Mouse (Mus musculus) cortical plate, adult 2 months (tissue): Measurements from ENCODE around the gene Cks1b. TPM values are rescaled to one million over a fixed set of nuclear protein-coding genes. Genes with fewer than 3 reads are reported as not detected.
A peak's percentile ranks its signal among the peaks of the same experiment; 100 is the strongest.
"Not testable (repeated sequence)": the region's sequence is repeated elsewhere in the genome, so short reads cannot be mapped to it uniquely, and the experiment has no call there.

Experiments used
- H3K27ac ChIP-seq: fragments of 200-500 bp; 2 replicates; pipeline ENCODE4 v1.5.1; 2012; ENCODE audit warnings: low read length, control low read depth, inconsistent platforms; ENCODE audit not compliant: insufficient read depth
- H3K4me1 ChIP-seq: fragments of 200-500 bp; 2 replicates; pipeline ENCODE4 v1.6.1; 2011; ENCODE audit warnings: low read length; ENCODE audit not compliant: control insufficient read depth, insufficient read depth
- H3K4me3 ChIP-seq: fragments of 200-500 bp; 2 replicates; pipeline ENCODE4 v1.5.1; 2011; ENCODE audit warnings: mild to moderate bottlenecking, low read length, control low read depth; ENCODE audit not compliant: insufficient read depth
- CTCF ChIP-seq: fragments of 200-500 bp; IDR thresholded peaks from 2 replicates; pipeline ENCODE4 v1.5.1; 2011; ENCODE audit warnings: mild to moderate bottlenecking, control low read depth, low read length; ENCODE audit not compliant: insufficient read depth; ENCODE audit errors: extremely low read depth
- POLR2A ChIP-seq: fragments of 200-500 bp; IDR thresholded peaks from 2 replicates; pipeline ENCODE4 v1.6.1; 2011; ENCODE audit warnings: mild to moderate bottlenecking, low read length, control low read depth; ENCODE audit not compliant: insufficient read depth; ENCODE audit errors: extremely low read depth
- polyA plus RNA-seq: library from polyadenylated mRNA; depleted of rRNA; stranded (reverse); fragments of >200 nt; gene quantifications from 2 replicates; pipeline ENCODE4 v1.2.3, GENCODE M21; 2012

The Cks1b gene
- polyA plus RNA-seq, 1 experiment = 5.4 TPM

DNA sequence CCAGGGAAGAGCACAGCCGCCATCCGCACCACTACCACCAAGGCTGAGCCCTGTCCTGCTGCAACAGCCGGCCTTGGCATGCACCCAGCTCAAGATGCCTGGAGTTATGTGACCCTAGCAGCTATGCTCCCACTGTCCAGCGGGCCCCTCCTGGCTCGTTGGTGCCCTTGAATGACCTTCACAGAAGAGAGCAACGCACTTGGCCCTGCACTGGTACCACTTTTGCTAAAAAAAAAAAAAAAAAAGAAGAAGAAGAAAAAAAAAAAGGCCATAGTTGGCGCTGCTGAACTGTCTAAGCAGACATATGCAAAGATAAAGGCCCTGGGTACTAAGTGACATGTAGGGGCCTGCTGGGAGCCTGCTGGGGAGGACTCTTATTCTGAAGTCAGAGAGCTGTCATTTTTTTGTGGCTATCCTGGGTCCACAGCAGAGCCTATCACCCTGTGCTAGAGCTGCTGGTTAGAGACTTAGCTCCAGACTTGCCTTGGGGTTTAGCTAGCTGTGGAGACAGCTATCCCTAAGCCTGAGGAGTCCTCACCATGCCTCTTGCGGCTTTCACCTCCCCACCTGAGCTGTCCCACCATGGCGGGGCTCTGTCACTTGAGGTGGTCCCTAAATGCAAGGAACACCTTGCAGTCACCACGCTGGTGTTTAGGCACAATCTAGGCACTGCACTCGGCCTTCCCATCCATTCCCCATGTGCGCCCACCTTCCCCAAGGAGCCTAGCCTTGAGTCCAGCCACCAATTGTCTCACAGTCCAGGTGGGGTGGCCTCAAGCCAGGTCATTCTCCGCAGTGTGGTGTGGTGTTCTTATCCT lies 30.7 kb upstream of the Cks1b start:
- TF ChIP-seq POLR2A = no peak
- no peak for TF ChIP-seq CTCF
- H3K4me1 ChIP-seq = no peaks in the 10 kb centered on the region; the same call in 1 of the 2 replicates
- H3K4me3 ChIP-seq = no peak overlapping the region
- H3K27ac ChIP-seq = no peak overlapping the region

DNA sequence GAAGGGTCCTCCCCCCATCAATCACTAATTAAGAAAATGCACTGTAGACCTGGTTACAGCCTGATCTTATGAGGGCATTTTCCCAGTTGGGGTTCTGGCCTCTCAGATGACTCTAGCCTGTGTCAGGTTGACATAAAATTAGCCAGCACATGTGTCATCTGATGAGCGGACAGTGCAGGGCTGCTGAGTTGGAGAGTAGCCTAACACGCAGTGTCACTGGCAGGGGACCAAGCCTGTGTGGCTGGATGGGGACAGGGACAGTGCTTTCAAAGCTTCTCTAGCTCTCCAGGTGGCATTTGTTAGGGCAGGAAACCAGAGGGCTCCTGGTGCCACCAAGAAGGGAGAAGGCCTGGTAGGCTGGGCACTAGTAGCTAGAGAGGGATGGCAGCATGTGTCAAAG lies 22.5 kb upstream of the Cks1b start:
- Histone ChIP-seq H3K27ac (no peak overlapping the region), H3K4me1 (0 out of 2 replicates have a peak, but pooled peaks cover 1% of the 10 kb centered on the region), H3K4me3 (no peak overlapping the region)
- no peak for TF ChIP-seq CTCF

DNA sequence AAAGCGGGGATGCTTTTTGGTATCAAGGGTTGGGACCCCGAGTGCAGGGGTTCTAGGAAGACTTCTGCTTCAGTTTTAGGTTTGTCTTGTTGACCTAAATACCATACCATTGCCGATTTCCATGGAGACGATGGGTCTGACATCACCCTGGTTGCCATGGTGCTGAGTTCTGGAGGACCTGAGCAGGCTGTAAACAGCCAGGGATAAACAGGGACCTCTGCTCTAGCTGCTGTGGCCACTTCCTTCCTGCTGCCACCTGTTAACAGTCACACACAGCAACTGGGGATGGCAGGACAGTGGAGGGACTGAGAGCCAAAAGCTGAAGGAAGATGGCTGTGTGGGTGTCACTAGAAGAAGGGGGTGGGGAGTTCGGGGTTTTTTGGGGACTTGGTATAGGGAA lies 19.1 kb upstream of the Cks1b start:
- TF ChIP-seq CTCF (no peak), POLR2A (no peak)
- H3K4me3 ChIP-seq = peak overlapping the region; percentile 35; the same call in 1 of the 2 replicates
- 0 out of 2 replicates have a peak, but pooled peaks cover 1% of the 10 kb centered on the region for H3K4me1 ChIP-seq
- peak overlapping the region; percentile 53; the same call in 1 of the 2 replicates for H3K27ac ChIP-seq

DNA sequence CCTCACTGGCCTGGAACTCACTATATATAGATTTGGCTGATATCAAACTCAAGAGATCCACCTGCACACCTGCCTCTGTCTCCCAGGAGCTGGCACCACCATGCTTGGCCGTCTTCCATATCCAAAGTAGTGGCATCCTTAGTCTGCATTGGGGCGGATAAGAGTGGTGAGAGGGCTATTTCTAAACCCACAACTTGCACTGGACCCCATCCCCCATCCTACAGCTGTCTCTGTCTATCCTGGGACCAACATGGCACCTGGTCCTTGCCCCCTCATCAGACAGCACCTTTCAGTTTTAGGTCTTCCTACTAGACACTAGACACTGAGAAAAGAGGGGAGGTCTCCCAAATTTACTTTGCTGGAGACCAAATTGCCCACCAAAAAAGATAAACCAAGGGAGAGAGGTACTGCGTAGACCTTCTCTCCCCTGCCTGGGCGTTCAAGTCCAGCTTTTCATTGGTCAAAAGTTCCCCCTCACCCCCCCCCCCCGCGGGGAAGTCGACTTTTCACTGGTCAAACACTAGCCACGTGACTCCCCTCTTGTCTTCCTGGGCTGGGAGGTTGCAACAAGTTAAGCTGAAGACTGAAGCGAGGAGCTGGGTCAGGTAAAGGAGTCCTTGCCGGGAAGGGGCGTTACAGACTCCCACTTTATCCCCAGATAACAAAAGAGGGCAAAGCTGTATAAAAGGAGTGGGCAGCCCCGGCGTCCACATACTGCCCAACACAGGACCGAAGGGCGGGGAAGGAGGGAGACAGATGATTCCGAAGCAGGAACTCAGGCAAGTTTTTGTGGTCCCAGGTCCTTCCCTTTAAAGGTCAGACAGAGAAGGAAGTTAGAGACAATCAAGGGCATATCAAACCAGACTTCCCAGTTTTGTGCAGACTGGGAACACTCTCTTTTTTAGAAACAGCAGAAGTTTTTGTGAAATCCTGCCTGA lies 18.3 kb upstream of the Cks1b start, which contains the start of gene Pbxip1:
TSS of gene Pbxip1 (plus strand) at position 531 of the 938 bp plus-strand sequence.
- Histone ChIP-seq H3K4me1 (peaks cover 3% of the 10 kb centered on the region; the same call in 1 of the 2 replicates), H3K27ac (peak within 1 kb of the TSS; percentile 53; the same call in 1 of the 2 replicates), H3K4me3 (peak within 1 kb of the TSS; percentile 35)
- TF ChIP-seq CTCF = no peak
- peak; percentile 53; the same call in 1 of the 2 replicates for TF ChIP-seq POLR2A

DNA sequence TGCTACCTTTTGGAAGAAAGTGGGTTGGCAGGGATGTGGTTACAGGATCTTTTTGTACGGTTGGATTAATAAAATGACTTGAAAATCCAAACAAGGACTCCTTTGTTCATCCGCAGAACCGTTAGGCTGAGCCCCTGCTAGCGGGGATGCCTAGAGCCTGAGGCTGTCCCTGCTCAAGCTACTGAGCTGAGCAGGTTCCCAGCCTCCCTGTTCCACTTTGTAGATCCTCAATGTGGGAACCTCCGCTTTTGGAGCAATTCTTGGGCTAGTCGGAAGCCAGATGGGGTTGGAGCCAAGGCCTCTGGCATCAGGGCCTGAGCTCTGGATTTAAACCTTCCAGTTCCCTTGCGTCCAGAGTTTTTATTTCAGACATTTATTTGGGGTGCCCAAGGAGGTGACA lies 16.9 kb upstream of the Cks1b start:
- peaks cover 5% of the 10 kb centered on the region for H3K4me1 ChIP-seq
- TF ChIP-seq POLR2A (no peak), CTCF (no peak)
- no peak overlapping the region for H3K4me3 ChIP-seq
- no peak overlapping the region for H3K27ac ChIP-seq

DNA sequence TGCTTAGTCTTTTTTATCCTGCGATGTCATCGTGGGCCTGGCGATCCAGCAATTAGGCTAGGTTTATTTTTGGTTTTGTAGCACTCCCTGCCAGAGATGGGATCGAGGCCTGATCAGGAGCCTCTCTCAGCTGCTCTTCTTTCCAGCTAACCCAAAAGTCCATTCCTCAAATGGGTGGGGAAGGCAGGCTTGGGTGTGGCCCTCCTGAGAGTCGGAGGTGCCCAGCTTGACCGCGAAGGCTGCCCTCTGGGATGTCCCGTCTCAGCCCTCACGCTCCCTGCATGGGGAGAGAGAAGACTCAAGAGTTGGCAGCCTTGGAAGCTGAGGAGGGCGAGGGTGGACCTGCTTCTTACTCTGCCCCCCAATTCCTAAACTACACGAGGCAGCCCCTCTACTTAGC lies 16.3 kb upstream of the Cks1b start:
- TF ChIP-seq POLR2A (no peak), CTCF (no peak)

DNA sequence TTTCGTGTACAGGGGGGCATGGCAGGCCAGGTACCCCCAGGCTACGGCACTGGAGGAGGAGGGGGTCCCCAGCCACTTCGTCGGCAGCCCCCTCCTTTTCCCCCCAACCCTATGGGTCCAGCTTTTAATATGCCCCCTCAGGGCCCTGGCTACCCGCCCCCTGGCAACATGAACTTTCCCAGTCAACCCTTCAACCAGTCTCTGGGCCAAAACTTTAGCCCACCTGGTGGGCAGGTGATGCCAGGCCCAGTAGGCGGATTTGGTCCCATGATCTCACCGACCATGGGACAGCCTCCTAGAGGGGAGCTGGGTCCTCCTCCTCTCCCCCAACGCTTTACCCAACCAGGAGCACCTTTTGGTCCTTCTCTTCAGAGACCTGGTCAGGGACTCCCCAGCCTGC lies 14.4 kb upstream of the Cks1b start:
- Histone ChIP-seq H3K27ac (no peak overlapping the region), H3K4me3 (no peak overlapping the region)
- TF ChIP-seq CTCF (no peak), POLR2A (no peak)

More for the DNA sequence above, 16.3 kb upstream of the Cks1b start:
- Histone ChIP-seq H3K27ac (no peak overlapping the region), H3K4me3 (no peak overlapping the region), H3K4me1 (peaks cover 5% of the 10 kb centered on the region)

DNA sequence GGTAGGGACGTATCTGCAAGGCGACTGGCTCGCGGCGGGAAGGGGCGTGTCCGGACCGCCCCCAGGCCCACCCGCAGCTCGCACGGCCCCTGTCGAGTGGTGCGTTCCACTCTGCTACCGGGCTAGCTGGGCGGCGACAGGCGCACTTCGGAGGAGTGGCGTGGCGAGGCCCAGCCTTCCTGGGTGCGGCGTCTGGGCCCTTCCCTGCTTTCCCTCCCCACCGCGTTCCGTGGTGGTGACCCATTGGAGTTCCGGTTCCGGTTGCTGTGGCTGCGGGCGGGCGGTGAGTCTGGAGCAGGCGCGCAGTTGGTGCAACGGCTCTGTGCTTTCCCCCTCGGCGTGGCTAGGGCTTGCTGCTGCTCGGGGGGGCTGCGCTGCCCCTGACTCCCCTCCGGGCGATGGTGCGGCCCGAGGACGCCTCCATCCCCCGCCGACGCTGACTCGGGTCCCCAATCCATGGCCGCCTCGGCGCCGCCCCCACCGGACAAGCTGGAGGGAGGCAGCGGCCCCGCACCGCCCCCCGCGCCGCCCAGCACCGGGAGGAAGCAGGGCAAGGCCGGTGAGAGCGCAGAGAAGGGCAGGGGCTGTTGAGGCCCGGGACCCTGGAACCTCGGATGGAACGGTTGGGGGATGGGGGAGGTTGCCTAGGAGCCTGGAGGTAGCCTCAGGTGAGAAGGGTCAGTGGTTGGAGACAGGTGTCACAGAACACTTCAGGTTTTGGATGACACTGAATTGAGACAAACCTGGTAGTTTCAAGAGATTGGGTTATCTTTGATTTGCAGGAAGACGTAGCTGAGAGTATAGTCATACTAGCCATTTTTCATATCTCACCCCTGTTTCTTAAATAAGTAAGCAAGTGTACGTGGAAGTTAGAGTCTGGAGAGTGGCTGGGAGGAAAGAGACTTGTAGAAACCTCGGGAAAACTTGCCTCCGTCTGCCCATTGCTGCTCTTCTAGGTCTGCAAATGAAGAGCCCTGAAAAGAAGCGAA lies 12.3 kb upstream of the Cks1b start, which contains the start of gene Pygo2:
TSS of gene Pygo2 (plus strand) at position 44 of the 989 bp plus-strand sequence.
- H3K27ac ChIP-seq = peak within 1 kb of the TSS; percentile 29
- TF ChIP-seq CTCF (no peak), POLR2A (peak; percentile 75)
- H3K4me1 ChIP-seq = peaks cover 3% of the 10 kb centered on the region
- H3K4me3 ChIP-seq = peak within 1 kb of the TSS; percentile 60

More for the DNA sequence above, 14.4 kb upstream of the Cks1b start:
- H3K4me1 ChIP-seq = peaks cover 5% of the 10 kb centered on the region

DNA sequence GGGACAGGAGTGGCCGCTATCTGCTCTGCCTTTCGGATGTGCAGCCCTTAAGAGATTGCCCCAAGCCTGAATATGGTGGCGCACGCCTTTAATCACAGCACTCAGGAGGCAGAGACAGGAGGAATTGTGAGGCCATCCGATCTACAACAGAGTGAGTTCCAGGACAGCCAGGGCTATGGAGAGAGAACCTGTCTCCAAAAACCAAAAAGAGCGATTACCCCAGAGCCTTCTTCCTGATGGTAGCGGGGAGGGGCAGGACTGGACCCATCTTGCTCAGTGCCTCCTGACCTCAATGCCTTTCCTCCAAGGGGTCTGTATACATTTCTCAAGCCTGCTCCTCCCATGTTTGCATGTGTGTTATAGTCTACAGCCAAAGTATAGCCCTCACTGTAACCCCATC lies 10.8 kb upstream of the Cks1b start:
- H3K27ac ChIP-seq, H3K4me1 ChIP-seq, H3K4me3 ChIP-seq: not testable (repeated sequence)
